Comparison of ENCODE assay signal across 2 mouse cellular contexts in the genomic region with DNA sequence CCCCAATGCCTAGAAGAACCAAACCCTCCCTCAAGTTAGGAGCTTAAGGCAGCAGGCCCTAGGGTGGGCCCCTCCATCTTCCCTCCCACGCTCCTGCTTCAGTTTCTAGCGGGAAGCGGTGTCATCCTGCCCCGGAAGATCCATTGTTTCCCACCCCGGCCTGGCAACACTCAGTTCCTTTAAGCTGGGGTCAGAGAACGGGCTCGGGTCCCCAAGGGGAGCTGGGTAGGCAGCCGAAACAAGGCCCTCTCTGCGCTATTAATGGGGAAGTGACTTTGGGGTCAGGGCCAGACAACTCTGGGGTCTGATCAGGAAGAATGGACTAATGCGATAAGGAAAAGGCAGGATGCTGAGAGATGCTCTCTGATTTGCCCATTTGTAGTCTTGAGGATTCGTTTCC.
TF ChIP-seq lines count a peak whose summit lies in the region.

No protein-coding gene starts in this region.

TF ChIP-seq in CH12.LX, 34 proteins besides CTCF, POLR2A, EP300 and RAD21:
- TF ChIP-seq BHLHE40 (IDR thresholded peaks at IDR 0.05; ENCODE audit: low read depth, low read length), result no peak
- TF ChIP-seq MAFK (IDR thresholded peaks at IDR 0.05; ENCODE audit: insufficient replicate concordance, low read length), result no peak
- no peak for TF ChIP-seq MAZ (IDR thresholded peaks at IDR 0.05; ENCODE audit: low read depth, low read length)
- no peak for TF ChIP-seq NRF1 (IDR thresholded peaks at IDR 0.05; ENCODE audit: low read depth, low read length)
- no peak for TF ChIP-seq RCOR1 (conservative IDR thresholded peaks at IDR 0.05; ENCODE audit: low read depth, low read length)
- no peak for TF ChIP-seq HCFC1 (IDR thresholded peaks at IDR 0.05; ENCODE audit: low read depth, low read length)
- TF ChIP-seq MXI1 (IDR thresholded peaks at IDR 0.05; ENCODE audit: low read depth, low read length), result no peak
- TF ChIP-seq ZMIZ1 (IDR thresholded peaks at IDR 0.05; ENCODE audit: low read depth, low read length), result no peak
- TF ChIP-seq ZNF384 (IDR thresholded peaks at IDR 0.05; ENCODE audit: low read depth, low read length), result no peak
- no peak for TF ChIP-seq GABPA (IDR thresholded peaks at IDR 0.05; ENCODE audit: insufficient replicate concordance, low read depth, low read length)
- TF ChIP-seq JUND (conservative IDR thresholded peaks at IDR 0.05; ENCODE audit: low read depth, low read length), result no peak
- no peak for TF ChIP-seq POLR2AphosphoS2 (IDR thresholded peaks at IDR 0.05; ENCODE audit: low read depth, low read length)
- no peak for TF ChIP-seq PAX5 (IDR thresholded peaks at IDR 0.05; ENCODE audit: low read length)
- no peak for TF ChIP-seq CHD1 (IDR thresholded peaks at IDR 0.05; ENCODE audit: low read depth, low read length)
- TF ChIP-seq IRF4 (IDR thresholded peaks at IDR 0.05; ENCODE audit: low read depth, low read length), result no peak
- TF ChIP-seq SIN3A (IDR thresholded peaks at IDR 0.05; ENCODE audit: low read length), result no peak
- no peak for TF ChIP-seq TCF12 (IDR thresholded peaks at IDR 0.05; ENCODE audit: low read depth, low read length)
- no peak for TF ChIP-seq USF1 (IDR thresholded peaks at IDR 0.05; ENCODE audit: low read depth, low read length)

TF ChIP-seq in MEL, 35 proteins besides CTCF, POLR2A, EP300 and RAD21:
- no peak for TF ChIP-seq USF2 (IDR thresholded peaks at IDR 0.05; ENCODE audit: borderline replicate concordance in 1 of 2, insufficient read depth in 1 of 2, low read depth in 1 of 2, low read length in 2 of 2)
- TF ChIP-seq SIN3A (IDR thresholded peaks at IDR 0.05; ENCODE audit: low read length), result peak; percentile 53; the same call in 1 of the 2 replicates
- no peak for TF ChIP-seq HCFC1 (IDR thresholded peaks at IDR 0.05; ENCODE audit: low read depth, low read length)
- peak; percentile 86 for TF ChIP-seq TAL1 (IDR thresholded peaks at IDR 0.05; ENCODE audit: low read length)
- no peak for TF ChIP-seq POLR2AphosphoS5 (IDR thresholded peaks at IDR 0.05; ENCODE audit: borderline replicate concordance, low read depth, low read length)
- peak; percentile 87 for TF ChIP-seq GATA1 (IDR thresholded peaks at IDR 0.05; ENCODE audit: low read depth, low read length)
- no peak for TF ChIP-seq NRF1 (IDR thresholded peaks at IDR 0.05; ENCODE audit: insufficient read depth, low read depth, low read length, poor library complexity, severe bottlenecking)
- peak; percentile 95 for TF ChIP-seq RCOR1 (IDR thresholded peaks at IDR 0.05; ENCODE audit: low read depth, low read length)
- TF ChIP-seq MAZ (IDR thresholded peaks at IDR 0.05; ENCODE audit: low read depth, low read length), result no peak; the same call in 1 of the 2 replicates
- TF ChIP-seq ELF1 (IDR thresholded peaks at IDR 0.05; ENCODE audit: low read depth, low read length), result peak; percentile 27; the same call in 1 of the 2 replicates
- peak; percentile 84 for TF ChIP-seq TCF12 (IDR thresholded peaks at IDR 0.05; ENCODE audit: low read depth, low read length)
- TF ChIP-seq SMC3 (IDR thresholded peaks at IDR 0.05; ENCODE audit: low read depth, low read length), result 0 out of 2 replicates have a peak, but pooled peaks have one; percentile 10
- TF ChIP-seq POLR2AphosphoS2 (IDR thresholded peaks at IDR 0.05; ENCODE audit: low read length), result peak; percentile 60
- TF ChIP-seq ETS1 (IDR thresholded peaks at IDR 0.05; ENCODE audit: low read depth, low read length), result peak; percentile 52
